Mouse (Mus musculus) intestine, embryonic 16.5 days (tissue): ENCODE results near the gene Fam83f. TPM values are rescaled to one million over a fixed set of nuclear protein-coding genes. Genes with fewer than 3 reads are reported as not detected.
A peak's percentile ranks its signal among the peaks of the same experiment; 100 is the strongest.

Experiments
- ATAC-seq: fragments of 200-750 bp; cut with Nextera tagmentation; 2 replicates; pipeline ENCODE4 v1.8.0; 2017; ENCODE audit warnings: moderate TSS enrichment, moderate library complexity
- H3K27ac ChIP-seq: fragments of 300-500 bp; sonication (generic); 2 replicates; pipeline ENCODE4 v1.5.1; 2014; ENCODE audit warnings: mild to moderate bottlenecking, low read length
- H3K27me3 ChIP-seq: fragments of 300-500 bp; sonication (generic); replicated peaks from 2 replicates; pipeline ENCODE4 v1.6.1; 2014; ENCODE audit warnings: low read length, control low read depth, mixed read lengths; ENCODE audit not compliant: control insufficient read depth, insufficient read depth
- H3K36me3 ChIP-seq: fragments of 300-500 bp; sonication (generic); 2 replicates; pipeline ENCODE4 v1.6.1; 2014; ENCODE audit warnings: low read length, control low read depth; ENCODE audit not compliant: control insufficient read depth, insufficient read depth
- H3K4me1 ChIP-seq: fragments of 300-500 bp; sonication (generic); 2 replicates; pipeline ENCODE4 v1.6.1; 2014; ENCODE audit warnings: low read length, control low read depth, mixed read lengths; ENCODE audit not compliant: control insufficient read depth, insufficient read depth
- H3K4me2 ChIP-seq: fragments of 300-500 bp; sonication (generic); 2 replicates; pipeline ENCODE4 v1.6.1; 2014; ENCODE audit warnings: low read depth, low read length, control low read depth
- H3K4me3 ChIP-seq: fragments of 300-500 bp; sonication (generic); 2 replicates; pipeline ENCODE4 v1.5.1; 2014; ENCODE audit warnings: mild to moderate bottlenecking, low read length
- H3K9ac ChIP-seq: fragments of 300-500 bp; sonication (generic); 2 replicates; pipeline ENCODE4 v1.6.1; 2014; ENCODE audit warnings: low read depth, low read length
- H3K9me3 ChIP-seq: fragments of 300-500 bp; sonication (generic); 2 replicates; pipeline ENCODE4 v1.6.1; 2016; ENCODE audit warnings: low read length, control low read depth; ENCODE audit not compliant: control insufficient read depth
- WGBS: fragments of 180-500 bp; shearing (Covaris S2); extraction: QIAGEN DNeasy Blood & Tissue Kit; methylation state at CpG from one replicate; pipeline ENCODE4 v1.1.7; 2014; 5-methylcytosine and 5-hydroxymethylcytosine counted together
- microRNA-seq: library from miRNA; unstranded; fragments of <30 nt; microRNA quantifications from one replicate; pipeline ENCODE4, GENCODE M21; 2016
- polyA plus RNA-seq: library from polyadenylated mRNA; unstranded; fragments of >200 nt; fragmentation: Nextera tagmentation; extraction: Ambion mirVana; gene quantifications from 2 replicates; pipeline ENCODE4 v1.2.1, GENCODE M21; 2015

The Fam83f gene
- polyA plus RNA-seq, 1 experiment from 2014 or later: 24.9 TPM

- Histone ChIP-seq H3K27ac (no peak overlapping the region), H3K27me3 (no peaks in the 10 kb centered on the region), H3K4me2 (no peak overlapping the region), H3K4me3 (no peak overlapping the region), H3K9me3 (no peaks in the 10 kb centered on the region), H3K4me1 (peaks cover 5% of the 10 kb centered on the region; the same call in 1 of the 2 replicates), H3K36me3 (no peaks in the 10 kb centered on the region), H3K9ac (no peak overlapping the region)
- ATAC-seq: peak; percentile 84
- 79% methylated on average over 3 of the region's 3 CpGs for WGBS
Observed at GRCm38 (mm10) chr15:80742991-80743474, 71.4 kb downstream of the Fam83f start.

- WGBS: 84% methylated on average over 7 of the region's 7 CpGs
- Histone ChIP-seq H3K9me3 (no peaks in the 10 kb centered on the region), H3K4me1 (peaks cover 5% of the 10 kb centered on the region; the same call in 1 of the 2 replicates), H3K4me3 (no peak overlapping the region), H3K27me3 (no peaks in the 10 kb centered on the region), H3K4me2 (no peak overlapping the region), H3K27ac (no peak overlapping the region), H3K9ac (no peak overlapping the region), H3K36me3 (no peaks in the 10 kb centered on the region)
- ATAC-seq: no peak
Observed at GRCm38 (mm10) chr15:80743606-80744005, 72.0 kb downstream of the Fam83f start.

- H3K9me3 ChIP-seq: no peaks in the 10 kb centered on the region
- no peaks in the 10 kb centered on the region for H3K36me3 ChIP-seq
- ATAC-seq: no peak
- peaks cover 3% of the 10 kb centered on the region; the same call in 1 of the 2 replicates for H3K4me1 ChIP-seq
- no peak overlapping the region for H3K4me3 ChIP-seq
- no peaks in the 10 kb centered on the region for H3K27me3 ChIP-seq
- no peak overlapping the region for H3K9ac ChIP-seq
- no peak overlapping the region for H3K27ac ChIP-seq
- no peak overlapping the region for H3K4me2 ChIP-seq
- 83% methylated on average over 3 of the region's 3 CpGs for WGBS
Observed at GRCm38 (mm10) chr15:80744667-80745422, 73.2 kb downstream of the Fam83f start.

GRCm38 (mm10) chr15:80748979-80749378 lies 77.3 kb downstream of the Fam83f start:
- Histone ChIP-seq H3K4me3 (no peak overlapping the region), H3K9me3 (no peaks in the 10 kb centered on the region), H3K27ac (no peak overlapping the region), H3K27me3 (no peaks in the 10 kb centered on the region), H3K9ac (no peak overlapping the region), H3K36me3 (no peaks in the 10 kb centered on the region), H3K4me1 (no peaks in the 10 kb centered on the region), H3K4me2 (no peak overlapping the region)
- 69% methylated on average over 5 of the region's 5 CpGs for WGBS
- no peak for ATAC-seq

Small RNA genes within 50 kb of the gene (microRNA-seq; reads per million reads assigned to microRNA genes)
- gene Mir6957: not detected

Other genes with a start within 250 kb of the Fam83f start
- gene Enthd1, start 106.7 kb upstream of the Fam83f start, polyA plus RNA-seq: not detected in 2 replicates
- 0.47 and 0.86 TPM in 2 replicates for gene Grap2, start 99.3 kb upstream of the Fam83f start, polyA plus RNA-seq
- gene Tnrc6b, start 39.5 kb downstream of the Fam83f start, polyA plus RNA-seq: 18.0 and 18.2 TPM in 2 replicates